Mouse (Mus musculus) erythroblast, embryonic 14.5 days (primary cell): ENCODE results near the gene Gtdc1.

Source experiments
- GATA1 ChIP-seq: IDR thresholded peaks from 2 replicates; pipeline ENCODE4 v1.6.1; 2012; ENCODE audit warnings: low read length, inconsistent platforms, mixed read lengths
- TAL1 ChIP-seq: IDR thresholded peaks from 3 replicates; pipeline ENCODE4 v1.6.1; 2012; ENCODE audit warnings: low read length, inconsistent platforms, mixed read lengths

DNA sequence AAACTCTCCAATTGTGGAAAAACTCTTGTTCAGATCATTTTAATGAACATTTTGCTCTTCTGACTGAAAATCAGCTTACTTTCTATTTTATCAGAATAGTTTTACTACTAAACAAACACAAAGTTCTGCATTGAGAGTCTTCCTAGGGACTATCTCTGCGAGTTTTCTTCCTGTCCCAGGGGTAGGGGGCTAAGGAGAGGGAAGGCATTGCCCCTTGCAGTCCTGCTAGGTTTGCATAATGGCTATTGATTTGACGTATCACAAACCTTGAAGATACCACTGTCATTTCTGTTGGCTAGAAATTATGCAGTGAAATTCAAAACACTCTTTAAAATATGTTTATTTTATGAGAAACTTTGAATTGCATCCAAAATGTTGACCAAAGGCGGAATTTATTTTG is 355.6 kb downstream of the Gtdc1 start:
- TF ChIP-seq GATA1 (no peak), TAL1 (no peak)
